Mouse (Mus musculus) CH12.LX (cell line): Measurements from ENCODE around the gene Eya2. TPM values are rescaled to one million over a fixed set of nuclear protein-coding genes. Genes with fewer than 3 reads are reported as not detected.

ENCODE experiments used
- DNase-seq: peaks from one replicate; pipeline ENCODE4 v3.0.0-alpha.2; 2013; ENCODE audit errors: extremely low read depth
- H3K27ac ChIP-seq: 2 replicates; pipeline ENCODE4 v1.5.1; 2012; ENCODE audit warnings: low read depth, mild to moderate bottlenecking, control low read depth, moderate library complexity; ENCODE audit not compliant: insufficient read depth
- H3K27me3 ChIP-seq: replicated peaks from 2 replicates; pipeline ENCODE3; 2012; ENCODE audit warnings: inconsistent platforms
- H3K36me3 ChIP-seq, 2 experiments: replicated peaks in 1 of 2; 2 replicates each; pipeline versions ENCODE3 to v1.6.1; 2012; ENCODE audit warnings: inconsistent platforms in 1 of 2, low read length in 1 of 2, mild to moderate bottlenecking in 1 of 2, mixed read lengths in 1 of 2, moderate library complexity in 1 of 2; ENCODE audit not compliant: control insufficient read depth in 1 of 2, insufficient read depth in 1 of 2
- H3K4me1 ChIP-seq, 2 experiments: 2 replicates each; pipeline ENCODE4 v1.6.1; 2012; ENCODE audit warnings: inconsistent platforms in 1 of 2, moderate library complexity in 1 of 2; ENCODE audit not compliant: insufficient read depth in 2 of 2, control insufficient read depth in 1 of 2
- H3K4me2 ChIP-seq: 2 replicates; pipeline ENCODE4 v1.6.1; 2012; ENCODE audit warnings: low read depth, mild to moderate bottlenecking, control low read depth; ENCODE audit not compliant: poor library complexity, insufficient read depth, severe bottlenecking
- H3K4me3 ChIP-seq, 3 experiments: fragments of 150-350 bp in 1 of 3; sonication (generic) in 1 of 3; replicated peaks in 1 of 3; 2 replicates each; pipeline versions ENCODE3 to v1.5.1; 2011 to 2012; ENCODE audit warnings: low read depth in 2 of 3, low read length in 2 of 3, mild to moderate bottlenecking in 2 of 3, moderate library complexity in 2 of 3, control low read depth in 1 of 3, improper control_type of control experiment in 1 of 3, inconsistent platforms in 1 of 3, mixed read lengths in 1 of 3; ENCODE audit not compliant: poor library complexity in 1 of 3
- H3K79me2 ChIP-seq: replicated peaks from 2 replicates; pipeline ENCODE4 v1.6.1; 2012; ENCODE audit warnings: mild to moderate bottlenecking, moderate library complexity; ENCODE audit not compliant: control insufficient read depth, poor library complexity, insufficient read depth, severe bottlenecking; ENCODE audit errors: extremely low read depth
- H3K9ac ChIP-seq: 2 replicates; pipeline ENCODE4 v1.6.1; 2012; ENCODE audit warnings: low read depth, mild to moderate bottlenecking, control low read depth, moderate library complexity; ENCODE audit not compliant: insufficient read depth
- H3K9me3 ChIP-seq: replicated peaks from 2 replicates; pipeline ENCODE3; 2012; ENCODE audit warnings: low read length, inconsistent platforms, mixed read lengths
- BHLHE40 ChIP-seq: IDR thresholded peaks from 2 replicates; pipeline ENCODE4 v1.6.1; 2011; ENCODE audit warnings: mild to moderate bottlenecking, low read depth, low read length, improper control_type of control experiment
- E2F4 ChIP-seq: IDR thresholded peaks from 2 replicates; pipeline ENCODE4 v1.6.1; 2011; ENCODE audit warnings: low read depth, low read length, improper control_type of control experiment; ENCODE audit not compliant: insufficient replicate concordance
- ELF1 ChIP-seq: IDR thresholded peaks from 2 replicates; pipeline ENCODE4 v1.6.1; 2014; ENCODE audit warnings: low read depth, mild to moderate bottlenecking, inconsistent platforms, low read length, improper control_type of control experiment
- ETS1 ChIP-seq: conservative IDR thresholded peaks from 2 replicates; pipeline ENCODE4 v1.6.1; 2012; ENCODE audit warnings: low read depth, mild to moderate bottlenecking, inconsistent platforms, low read length, improper control_type of control experiment, moderate library complexity
- GABPA ChIP-seq: IDR thresholded peaks from 2 replicates; pipeline ENCODE4 v1.6.1; 2012; ENCODE audit warnings: low read depth, low read length, improper control_type of control experiment, inconsistent platforms; ENCODE audit not compliant: insufficient replicate concordance
- JUN ChIP-seq: IDR thresholded peaks from 2 replicates; pipeline ENCODE4 v1.6.1; 2011; ENCODE audit warnings: low read depth, mild to moderate bottlenecking, low read length, improper control_type of control experiment, moderate library complexity; ENCODE audit not compliant: insufficient read depth
- KAT2A ChIP-seq: IDR thresholded peaks from 2 replicates; pipeline ENCODE4 v1.6.1; 2012; ENCODE audit warnings: low read length, improper control_type of control experiment, inconsistent platforms; ENCODE audit not compliant: insufficient replicate concordance
- MAX ChIP-seq: IDR thresholded peaks from 2 replicates; pipeline ENCODE4 v1.6.1; 2011; ENCODE audit warnings: low read length, improper control_type of control experiment
- MEF2A ChIP-seq: IDR thresholded peaks from 2 replicates; pipeline ENCODE4 v1.6.1; 2014; ENCODE audit warnings: low read depth, mild to moderate bottlenecking, inconsistent platforms, low read length, improper control_type of control experiment, borderline replicate concordance
- MYC ChIP-seq: IDR thresholded peaks from 2 replicates; pipeline ENCODE4 v1.6.1; 2011; ENCODE audit warnings: low read depth, mild to moderate bottlenecking, improper control_type of control experiment, low read length
- NELFE ChIP-seq: IDR thresholded peaks from 2 replicates; pipeline ENCODE4 v1.6.1; 2011; ENCODE audit warnings: low read depth, low read length, improper control_type of control experiment
- NRF1 ChIP-seq: IDR thresholded peaks from 2 replicates; pipeline ENCODE4 v1.6.1; 2014; ENCODE audit warnings: low read depth, mild to moderate bottlenecking, inconsistent platforms, low read length, improper control_type of control experiment, moderate library complexity
- POLR2A ChIP-seq: IDR thresholded peaks from 2 replicates; pipeline ENCODE4 v1.6.1; 2011; ENCODE audit warnings: low read depth, mild to moderate bottlenecking, improper control_type of control experiment, low read length
- POLR2AphosphoS2 ChIP-seq: IDR thresholded peaks from 2 replicates; pipeline ENCODE4 v1.6.1; 2011; ENCODE audit warnings: low read depth, low read length, improper control_type of control experiment
- RAD21 ChIP-seq: IDR thresholded peaks from 2 replicates; pipeline ENCODE4 v1.6.1; 2011; ENCODE audit warnings: low read depth, mild to moderate bottlenecking, low read length, improper control_type of control experiment, moderate library complexity
- SIN3A ChIP-seq: IDR thresholded peaks from 2 replicates; pipeline ENCODE4 v1.6.1; 2012; ENCODE audit warnings: low read length, improper control_type of control experiment, inconsistent platforms
- SMC3 ChIP-seq: IDR thresholded peaks from 2 replicates; pipeline ENCODE4 v1.6.1; 2011; ENCODE audit warnings: low read depth, low read length, improper control_type of control experiment
- TBP ChIP-seq: conservative IDR thresholded peaks from 2 replicates; pipeline ENCODE4 v1.6.1; 2011; ENCODE audit warnings: low read depth, low read length, improper control_type of control experiment
- TCF12 ChIP-seq: IDR thresholded peaks from 2 replicates; pipeline ENCODE4 v1.6.1; 2014; ENCODE audit warnings: low read depth, mild to moderate bottlenecking, inconsistent platforms, low read length, improper control_type of control experiment
- ZC3H11A ChIP-seq: IDR thresholded peaks from 2 replicates; pipeline ENCODE4 v1.6.1; 2012; ENCODE audit warnings: low read depth, mild to moderate bottlenecking, inconsistent platforms, low read length, improper control_type of control experiment
- ZKSCAN1 ChIP-seq: IDR thresholded peaks from 2 replicates; pipeline ENCODE4 v1.6.1; 2012; ENCODE audit warnings: low read depth, inconsistent platforms, low read length, improper control_type of control experiment, borderline replicate concordance
- ZMIZ1 ChIP-seq: IDR thresholded peaks from 2 replicates; pipeline ENCODE4 v1.6.1; 2012; ENCODE audit warnings: low read depth, mild to moderate bottlenecking, inconsistent platforms, low read length, improper control_type of control experiment
- ZNF384 ChIP-seq: IDR thresholded peaks from 2 replicates; pipeline ENCODE4 v1.6.1; 2012; ENCODE audit warnings: low read depth, low read length, improper control_type of control experiment, inconsistent platforms
- dilution Hi-C: fragments of 300-500 bp; cut with MboI; formaldehyde crosslinking; loops from 2 replicates; pipeline ENCODE4 v1.14.3; 2020; ENCODE audit warnings: low sequenced_read_pairs; ENCODE audit not compliant: extremely low pct_unique_long_range_greater_than_20kb, extremely low pct_ligation_motif_present
- in situ Hi-C: fragments of 300-500 bp; cut with MboI; formaldehyde crosslinking; loops from 3 replicates; pipeline ENCODE4 v1.14.3; 2019; ENCODE audit warnings: low sequenced_read_pairs, low pct_ligation_motif_present, low pct_unique_long_range_greater_than_20kb, mixed read lengths
- polyA plus RNA-seq: library from polyadenylated mRNA; unstranded; fragments of >175 nt; gene quantifications from 2 replicates; pipeline ENCODE4 v1.2.1, GENCODE M21; 2012; ENCODE audit warnings: low read depth; ENCODE audit not compliant: insufficient read length
- total RNA-seq, 2 experiments: library from RNA; depleted of rRNA; stranded (reverse); fragments of 300-350 nt in 1 of 2; fragments of >200 nt in 1 of 2; gene quantifications; 2 replicates each; pipeline ENCODE4 v1.2.3; 2012 to 2014

Eya2 gene
- total and polyA plus RNA-seq, 3 experiments: not detected

GRCm38 (mm10) chr2:165740982-165741381 is 146.2 kb downstream of the Eya2 start:
- Histone ChIP-seq H3K9ac (peak overlapping the region; percentile 52), H3K4me3 (peak overlapping the region in 2 of 3 experiments; percentile 45 to 54), H3K9me3 (peaks cover 5% of the 10 kb centered on the region), H3K4me1 (peaks cover 5 to 25% of the 10 kb centered on the region in 2 experiments; a peak in 3 of 4 replicates), H3K27me3 (peaks cover 3% of the 10 kb centered on the region), H3K36me3 (no peaks in the 10 kb centered on the region), H3K4me2 (peak overlapping the region; percentile 30; the same call in 1 of the 2 replicates), H3K79me2 (no peaks in the 10 kb centered on the region), H3K27ac (no peak overlapping the region)
- in situ Hi-C loops (no loop called here), dilution Hi-C loops (no loop called here)
- no peak for TF ChIP-seq SMC3
- TF ChIP-seq RAD21: no peak
- TF ChIP-seq ZNF384: no peak
- TF ChIP-seq ZMIZ1: no peak
- no peak for DNase-seq

GRCm38 (mm10) chr2:165741526-165742050 is 146.8 kb downstream of the Eya2 start:
- TF ChIP-seq E2F4 (no peak), SIN3A (peak; percentile 35; the same call in 1 of the 2 replicates)
- H3K36me3 ChIP-seq: no peaks in the 10 kb centered on the region
- H3K4me1 ChIP-seq: peaks cover 5 to 25% of the 10 kb centered on the region in 2 experiments; a peak in 3 of 4 replicates
- peak overlapping the region; percentile 52; the same call in 1 of the 2 replicates for H3K9ac ChIP-seq
- H3K27me3 ChIP-seq: no peaks in the 10 kb centered on the region
- in situ Hi-C loops: no loop called here
- H3K79me2 ChIP-seq: no peaks in the 10 kb centered on the region
- H3K4me2 ChIP-seq: peak overlapping the region; percentile 24
- no peaks in the 10 kb centered on the region for H3K9me3 ChIP-seq
- H3K4me3 ChIP-seq: peak overlapping the region; percentile 48 to 57 (median 54)
- dilution Hi-C loops: no loop called here
- H3K27ac ChIP-seq: peak overlapping the region; percentile 14; the same call in 1 of the 2 replicates
- DNase-seq: no peak

GRCm38 (mm10) chr2:165742210-165742786 is 147.5 kb downstream of the Eya2 start:
- Histone ChIP-seq H3K79me2 (no peaks in the 10 kb centered on the region), H3K27me3 (no peaks in the 10 kb centered on the region), H3K4me2 (peak overlapping the region; percentile 24; the same call in 1 of the 2 replicates), H3K9ac (peak overlapping the region; percentile 39; the same call in 1 of the 2 replicates), H3K9me3 (no peaks in the 10 kb centered on the region), H3K27ac (peak overlapping the region; percentile 14; the same call in 1 of the 2 replicates), H3K4me3 (peak overlapping the region; percentile 48 to 57 (median 54)), H3K4me1 (peaks cover 5 to 25% of the 10 kb centered on the region in 2 experiments; a peak in 3 of 4 replicates), H3K36me3 (no peaks in the 10 kb centered on the region)
- peak; percentile 67 for DNase-seq
- in situ Hi-C loops: no loop called here
- dilution Hi-C loops: no loop called here
- TF ChIP-seq MYC (no peak), TCF12 (peak; percentile 57; the same call in 1 of the 2 replicates), POLR2AphosphoS2 (no peak), KAT2A (no peak), BHLHE40 (peak; percentile 30; the same call in 1 of the 2 replicates), NELFE (peak; percentile 30; the same call in 1 of the 2 replicates), NRF1 (no peak), ZKSCAN1 (no peak), ELF1 (no peak), JUN (no peak), RAD21 (no peak), MEF2A (peak; percentile 55), POLR2A (peak; percentile 68), ZMIZ1 (no peak), GABPA (no peak), MAX (no peak), ZC3H11A (no peak), TBP (0 out of 2 replicates have a peak, but pooled peaks have one; percentile 11), ETS1 (no peak), SIN3A (no peak)
